In genomic region chr9:30964685-30965084, GRCm38 (mm10) we compare ENCODE assay signal across 9 mouse cellular contexts. TPM values are rescaled to one million over a fixed set of nuclear protein-coding genes. Genes with fewer than 3 reads are reported as not detected.
DNase-seq lines count a peak whose midpoint lies in the region; ATAC-seq and TF ChIP-seq lines count a peak whose summit lies in the region.
"Had no signal": no experiment of that assay in that cellular context is flagged by ENCODE, and none has a peak within 500 bp of the region (broad histone marks: within the 10 kb centered on the region; RNA-seq: fewer than 3 reads in every experiment).

No protein-coding gene starts in this region.

- DNase-seq in left cerebral cortex, postnatal 14 days (ENCODE audit: low spot score in 2 of 2) = peak; percentile 50 to 60
- DNase-seq in left cerebral cortex, adult 11 months (ENCODE audit: low spot score) = no peak
- peak; percentile 15 to 20 for DNase-seq in frontal cortex, postnatal 14 days (ENCODE audit: low spot score in 2 of 2)
- peak; percentile 56 for DNase-seq in heart, postnatal 4 days
- DNase-seq in right cerebral cortex, postnatal 25 days = peak; percentile 16
- DNase-seq in kidney, adult 11 months = no peak
- DNase-seq in liver, postnatal 0 days = no peak
- DNase-seq in liver, embryonic 11.5 days (ENCODE audit: low spot score) = no peak

- no peak for TF ChIP-seq CTCF in liver, postnatal 0 days (IDR thresholded peaks at IDR 0.05; ENCODE audit: low read depth)

- H3K9me3 ChIP-seq in liver, postnatal 0 days (ENCODE audit: low read length) = no peaks in the 10 kb centered on the region
- H3K9me3 ChIP-seq in liver, embryonic 11.5 days (ENCODE audit: control insufficient read depth, low read length) = no peaks in the 10 kb centered on the region

- no peak overlapping the region for H3K9ac ChIP-seq in liver, postnatal 0 days (replicated peaks)
- no peak overlapping the region for H3K9ac ChIP-seq in liver, embryonic 11.5 days (ENCODE audit: low read depth, low read length)

- ATAC-seq in liver, postnatal 0 days = no peak
- no peak for ATAC-seq in liver, embryonic 11.5 days (replicated peaks; ENCODE audit: low FRiP score)

- H3K4me3 ChIP-seq in liver, postnatal 0 days (ENCODE audit: low read depth, low read length) = no peak overlapping the region
- no peak overlapping the region for H3K4me3 ChIP-seq in liver, embryonic 11.5 days (ENCODE audit: low read depth, low read length)

- intact Hi-C loops in left cerebral cortex, postnatal 14 days (cut with DNase I) = no loop called here

- no peak for TF ChIP-seq EP300 in liver, postnatal 0 days (IDR thresholded peaks at IDR 0.05; ENCODE audit: low read depth)

- H3K36me3 ChIP-seq in liver, postnatal 0 days (replicated peaks; ENCODE audit: insufficient read depth, low read length) = no peaks in the 10 kb centered on the region
- no peaks in the 10 kb centered on the region for H3K36me3 ChIP-seq in liver, embryonic 11.5 days (ENCODE audit: control insufficient read depth, insufficient read depth, low read length)

- no peaks in the 10 kb centered on the region for H3K4me1 ChIP-seq in liver, postnatal 0 days (ENCODE audit: insufficient read depth)
- H3K4me1 ChIP-seq in liver, embryonic 11.5 days (replicated peaks; ENCODE audit: control insufficient read depth, insufficient read depth, low read length) = no peaks in the 10 kb centered on the region

- no peak overlapping the region for H3K27ac ChIP-seq in liver, postnatal 0 days (ENCODE audit: low read depth)
- H3K27ac ChIP-seq in liver, embryonic 11.5 days (ENCODE audit: low read depth, low read length) = no peak overlapping the region

- H3K4me2 ChIP-seq in liver, postnatal 0 days (ENCODE audit: low read depth, low read length) = no peak overlapping the region
- H3K4me2 ChIP-seq in liver, embryonic 11.5 days = no peak overlapping the region

- WGBS in liver, postnatal 0 days (ENCODE audit: insufficient replicate concordance) = 63% methylated on average over 10 of the region's 10 CpGs
- 76% methylated on average over 10 of the region's 10 CpGs for WGBS in liver, embryonic 11.5 days

- H3K27me3 ChIP-seq in liver, postnatal 0 days (ENCODE audit: insufficient read depth, low read length) = no peaks in the 10 kb centered on the region
- no peaks in the 10 kb centered on the region for H3K27me3 ChIP-seq in liver, embryonic 11.5 days (replicated peaks; ENCODE audit: control insufficient read depth, insufficient read depth, low read length)

RNA-seq across cellular contexts. Expression of gene Adamts8, which starts 22.3 kb away (rescaled TPM):
- 1 to 10 TPM; 9.4 to 9.5 TPM for total RNA-seq in left cerebral cortex, postnatal 14 days (2021)
- total RNA-seq in heart, postnatal 4 days (2021) = 10 to 100 TPM; 34.3 to 35.1 TPM
- polyA plus RNA-seq in liver, postnatal 0 days (2015; fragmentation: Nextera tagmentation; extraction: Ambion mirVana) = 0.05 and 0.06 TPM in 2 replicates
- 0.12 and 0.19 TPM in 2 replicates for polyA plus RNA-seq in liver, embryonic 11.5 days (2014; fragmentation: Nextera tagmentation; extraction: Ambion mirVana)
- total RNA-seq: hematopoietic stem cell, adult 5-6 weeks had no signal

RNA-seq across cellular contexts. Expression of gene Adamts15, which starts 42.4 kb away (rescaled TPM):
- 10 to 100 TPM; 10.1 TPM for total RNA-seq in left cerebral cortex, postnatal 14 days (2021)
- 10 to 100 TPM; 11.5 to 15.2 TPM for total RNA-seq in heart, postnatal 4 days (2021)
- polyA plus RNA-seq in liver, postnatal 0 days (2015; fragmentation: Nextera tagmentation; extraction: Ambion mirVana) = 0.81 and 1.1 TPM in 2 replicates
- 2.5 and 3.0 TPM in 2 replicates for polyA plus RNA-seq in liver, embryonic 11.5 days (2014; fragmentation: Nextera tagmentation; extraction: Ambion mirVana)

Comparison
In these comparisons a context has a peak if more than half of its experiments do, and no peak if none do; other contexts are left out.
1. DNase-seq: peak in left cerebral cortex, postnatal 14 days (2 of 2), frontal cortex, postnatal 14 days (2 of 2), heart, postnatal 4 days (single experiment) and right cerebral cortex, postnatal 25 days (single experiment); none in left cerebral cortex, adult 11 months (single experiment), kidney, adult 11 months (single experiment), liver, postnatal 0 days (single experiment) and liver, embryonic 11.5 days (single experiment).